Mouse (Mus musculus): ENCODE results near the gene Igf1.

The Igf1 gene

GRCm38 (mm10) chr10:87858013-87858806 is at the start of gene Igf1:
Gene Igf1, plus strand, starts transcription at chr10:87858265.
- DNase-seq (ENCODE audit: low spot score), result no peak

GRCm38 (mm10) chr10:87812157-87813072 is 45.6 kb upstream of the Igf1 start:
- no peak for DNase-seq (ENCODE audit: low spot score)

- no peak for DNase-seq (ENCODE audit: low spot score)
These were observed 44.9 kb upstream of the Igf1 start for GRCm38 (mm10) chr10:87813073-87813590.

GRCm38 (mm10) chr10:87816861-87817260 is 41.2 kb upstream of the Igf1 start:
- DNase-seq (ENCODE audit: low spot score), result no peak

- DNase-seq (ENCODE audit: low spot score), result no peak
These were observed 40.3 kb upstream of the Igf1 start for GRCm38 (mm10) chr10:87817786-87818185.

- no peak for DNase-seq (ENCODE audit: low spot score)
These were observed 36.2 kb upstream of the Igf1 start for GRCm38 (mm10) chr10:87821906-87822305.

- no peak for DNase-seq (ENCODE audit: low spot score)
These were observed 28.1 kb upstream of the Igf1 start for GRCm38 (mm10) chr10:87830012-87830411.

- no peak for DNase-seq (ENCODE audit: low spot score)
These were observed 27.4 kb upstream of the Igf1 start for GRCm38 (mm10) chr10:87830639-87831038.

GRCm38 (mm10) chr10:87832101-87832500 is 26.0 kb upstream of the Igf1 start:
- no peak for DNase-seq (ENCODE audit: low spot score)

- no peak for DNase-seq (ENCODE audit: low spot score)
These were observed 18.6 kb upstream of the Igf1 start for GRCm38 (mm10) chr10:87839454-87839853.

GRCm38 (mm10) chr10:87842501-87842900 is 15.6 kb upstream of the Igf1 start:
- no peak for DNase-seq (ENCODE audit: low spot score)

- no peak for DNase-seq (ENCODE audit: low spot score)
These were observed 13.0 kb upstream of the Igf1 start for GRCm38 (mm10) chr10:87844917-87845552.

- no peak for DNase-seq (ENCODE audit: low spot score)
These were observed 10.2 kb upstream of the Igf1 start for GRCm38 (mm10) chr10:87847882-87848281.

- DNase-seq (ENCODE audit: low spot score), result no peak
These were observed 9.6 kb upstream of the Igf1 start for GRCm38 (mm10) chr10:87848419-87848818.

GRCm38 (mm10) chr10:87851492-87851891 is 6.6 kb upstream of the Igf1 start:
- DNase-seq (ENCODE audit: low spot score), result no peak

GRCm38 (mm10) chr10:87854408-87854807 is 3.7 kb upstream of the Igf1 start:
- DNase-seq (ENCODE audit: low spot score), result no peak

GRCm38 (mm10) chr10:87855423-87856122 is 2.5 kb upstream of the Igf1 start:
- DNase-seq (ENCODE audit: low spot score), result no peak

- no peak for DNase-seq (ENCODE audit: low spot score)
These were observed 680 bp upstream of the Igf1 start for GRCm38 (mm10) chr10:87857215-87857955.

GRCm38 (mm10) chr10:87858939-87859338 is 874 bp downstream of the Igf1 start:
- DNase-seq (ENCODE audit: low spot score), result no peak

GRCm38 (mm10) chr10:87859453-87859852 is 1.4 kb downstream of the Igf1 start:
- DNase-seq (ENCODE audit: low spot score), result no peak
